Mouse (Mus musculus) thymus, postnatal 0 days (tissue): ENCODE results near the gene Ppie. TPM values are rescaled to one million over a fixed set of nuclear protein-coding genes. Genes with fewer than 3 reads are reported as not detected.
"Not testable (repeated sequence)": the region's sequence is repeated elsewhere in the genome, so short reads cannot be mapped to it uniquely, and the experiment has no call there.

Experiments used
- DNase-seq: peaks from one replicate; pipeline ENCODE4 v3.0.0-alpha.2; 2015; ENCODE audit warnings: low spot score
- polyA plus RNA-seq: library from polyadenylated mRNA; unstranded; fragments of >200 nt; fragmentation: Nextera tagmentation; extraction: Ambion mirVana; gene quantifications from 2 replicates; pipeline ENCODE4 v1.2.1, GENCODE M21; 2015

The Ppie gene
- polyA plus RNA-seq, 1 experiment from 2014 or later: 92.1 TPM

DNA sequence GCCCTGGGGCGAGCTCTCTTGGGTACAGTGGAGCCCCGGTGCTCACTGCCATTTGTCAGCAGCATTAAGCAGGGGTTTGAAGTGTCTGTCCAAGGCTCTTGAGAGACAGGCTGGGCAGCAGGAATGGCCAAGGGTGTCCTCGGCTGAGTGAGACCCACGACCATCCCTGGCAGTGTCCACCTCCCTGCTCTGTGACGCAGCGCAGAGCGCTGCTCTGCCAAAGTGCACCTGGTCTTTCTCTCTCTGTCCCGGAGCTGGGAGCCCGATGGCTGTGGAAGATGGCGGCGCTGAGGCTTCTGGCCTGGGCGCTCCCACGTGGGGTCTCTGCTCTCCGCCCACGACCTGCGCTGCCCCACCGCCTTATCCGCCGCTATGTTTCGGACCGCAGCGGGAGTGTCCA lies 23.7 kb downstream of the Ppie start, which contains the start of gene Oxct2b:
Oxct2b (plus strand) TSS at position 256 of the 400 bp plus-strand sequence.
- DNase-seq: no peak

DNA sequence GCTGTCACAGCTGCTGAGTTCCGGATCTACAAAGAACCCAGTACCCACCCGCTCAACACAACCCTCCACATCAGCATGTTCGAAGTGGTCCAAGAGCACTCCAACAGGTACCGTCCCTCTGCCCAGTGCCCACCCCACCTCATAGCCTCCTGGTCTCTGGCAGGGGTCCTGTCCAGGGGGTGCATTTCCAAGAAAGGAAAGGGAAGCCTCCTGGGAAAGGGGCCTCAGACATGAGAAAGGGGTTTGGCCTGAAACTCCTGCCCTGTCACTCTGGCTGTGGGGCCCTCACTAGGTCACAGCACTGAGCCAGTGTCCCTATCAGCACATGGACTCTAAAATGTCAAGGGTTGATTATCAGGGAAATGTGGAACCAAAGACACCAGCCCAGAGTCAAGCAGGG lies 25.1 kb downstream of the Ppie start:
- DNase-seq: not testable (repeated sequence)

DNA sequence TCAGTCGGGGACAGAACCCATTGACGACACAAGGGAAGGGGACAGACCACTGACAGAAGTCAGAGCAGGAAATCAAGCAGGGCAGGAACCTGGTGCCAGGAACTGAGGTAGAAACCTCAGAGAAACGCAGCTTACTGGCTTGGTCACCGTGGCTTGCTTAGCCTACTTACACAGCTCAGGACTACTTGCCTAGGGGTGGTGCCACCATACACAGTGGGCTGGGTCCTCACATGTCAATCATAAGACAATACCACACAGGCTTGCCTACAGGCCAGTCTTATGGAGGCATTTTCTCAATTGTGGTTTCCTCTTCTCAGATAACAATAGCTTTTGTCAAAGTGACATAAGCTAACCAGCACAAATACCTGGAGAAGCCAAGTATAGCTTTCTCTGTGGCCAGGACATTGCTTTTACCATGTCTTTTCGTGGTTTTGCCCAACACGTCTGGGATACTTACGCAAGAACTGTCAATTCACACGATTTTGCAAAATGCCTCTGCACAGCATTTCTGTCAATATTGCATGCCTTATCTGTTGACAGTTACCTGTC lies 27.5 kb downstream of the Ppie start:
- DNase-seq: no peak

DNA sequence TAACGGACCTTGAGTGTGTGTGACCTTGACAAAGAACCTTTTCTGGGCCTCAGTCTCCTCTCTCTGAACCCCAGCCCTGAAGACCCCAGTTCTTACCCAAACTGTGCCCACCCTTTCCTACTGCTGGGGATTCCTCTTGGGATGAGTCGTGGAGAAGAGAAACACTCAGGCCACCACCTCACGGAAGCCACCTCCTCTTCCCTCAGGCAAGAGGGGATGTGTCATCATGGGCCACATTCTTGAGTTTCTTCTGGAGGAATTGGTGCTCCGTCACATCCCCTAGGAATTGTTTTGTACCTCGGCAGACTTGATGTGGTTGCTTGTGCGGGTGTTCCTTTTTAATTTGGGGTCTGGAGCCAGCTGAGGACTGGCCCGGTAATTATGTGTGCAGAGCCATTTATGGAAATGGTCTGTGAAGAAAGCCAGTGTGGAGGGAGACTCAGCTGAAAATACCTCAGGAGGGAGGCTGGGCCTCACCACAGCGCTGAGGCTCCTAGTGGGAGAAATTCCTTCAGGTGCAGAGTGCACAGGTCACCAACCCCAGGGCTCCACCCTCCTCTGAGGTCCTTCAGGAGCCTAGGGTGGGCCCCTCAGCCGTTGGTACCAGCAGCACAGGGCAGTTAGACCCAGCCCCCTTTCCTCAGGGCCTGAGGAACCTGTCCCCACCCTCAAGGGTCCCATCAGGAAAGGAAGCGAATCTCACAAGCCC lies 28.3 kb downstream of the Ppie start:
- DNase-seq: not testable (repeated sequence)

DNA sequence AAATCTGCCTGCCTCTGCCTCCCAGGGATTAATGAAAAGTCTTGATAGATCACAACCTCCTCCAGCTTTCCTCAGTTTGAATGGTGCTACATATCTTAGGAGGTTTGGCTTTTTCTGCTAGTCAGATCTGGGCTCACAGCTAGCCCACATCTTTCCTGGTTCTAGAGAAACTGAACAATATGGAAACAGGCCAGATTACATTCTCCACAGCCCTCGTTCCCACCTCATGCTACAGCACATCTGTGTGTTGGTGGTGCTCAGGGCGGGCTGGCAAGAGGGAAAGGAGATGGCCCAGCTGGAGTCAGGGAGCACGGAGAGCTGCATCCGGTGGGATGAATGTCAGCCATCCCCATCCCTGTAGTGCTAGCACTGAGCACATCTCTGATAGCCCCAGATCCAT lies 29.0 kb downstream of the Ppie start:
- DNase-seq: no peak

DNA sequence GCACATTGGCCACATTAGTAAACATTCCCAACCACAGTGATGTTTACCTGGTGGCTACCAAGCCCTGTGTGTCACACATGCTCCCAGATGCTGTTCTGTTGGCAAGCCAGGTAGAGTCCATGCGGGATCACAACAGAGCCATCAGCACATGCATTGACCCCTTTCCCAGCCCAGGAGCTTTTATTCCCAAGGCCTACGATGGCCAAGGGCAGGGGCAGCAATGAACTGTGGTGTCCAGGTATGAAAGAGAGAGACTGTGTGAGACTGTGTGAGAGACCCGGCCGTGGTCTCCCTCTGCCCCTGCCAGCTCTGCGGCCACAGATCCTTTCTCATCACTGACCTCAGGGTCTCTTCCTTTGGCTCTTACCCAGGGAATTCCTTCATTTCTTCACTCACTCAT lies 31.7 kb downstream of the Ppie start:
- DNase-seq: no peak

DNA sequence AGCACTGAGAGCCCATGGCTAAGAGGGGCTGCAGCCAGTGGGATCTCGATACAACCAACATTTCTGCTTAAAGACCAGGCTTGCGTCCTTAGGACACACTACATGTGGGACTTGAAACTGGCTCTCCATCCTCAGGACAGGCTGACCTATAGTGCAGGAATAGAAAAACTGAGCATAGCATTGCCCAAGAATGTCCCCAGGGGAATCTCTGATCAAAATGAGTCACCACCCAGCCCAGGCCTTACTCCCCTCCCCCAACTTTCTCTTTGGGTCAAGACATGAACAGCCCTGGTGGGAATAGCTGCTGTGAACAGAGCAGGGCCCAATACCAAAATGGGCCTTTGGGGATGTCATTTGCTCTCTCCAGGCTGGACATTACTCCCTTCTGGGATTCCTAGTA lies 32.9 kb downstream of the Ppie start:
- DNase-seq: no peak

DNA sequence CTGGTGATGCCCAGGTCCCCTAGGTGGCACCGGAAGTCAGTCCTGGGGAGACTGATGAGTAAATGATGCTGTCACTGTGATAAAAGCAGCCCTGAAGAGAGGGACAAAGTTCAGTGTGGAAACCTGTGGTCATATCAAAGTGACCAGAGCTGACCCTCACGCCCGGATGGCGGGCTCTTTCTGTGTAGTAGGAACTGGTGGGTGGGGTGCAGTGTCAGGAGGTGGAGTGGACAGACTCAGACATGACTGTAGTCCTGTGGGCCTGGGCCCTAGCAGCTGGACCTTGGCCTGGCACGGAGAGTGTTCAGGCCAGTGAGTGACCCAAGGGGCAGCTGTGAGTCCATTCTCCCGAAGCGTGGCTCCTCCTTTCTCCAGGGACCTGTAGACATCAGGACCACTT lies 33.8 kb downstream of the Ppie start:
- DNase-seq: not testable (repeated sequence)

DNA sequence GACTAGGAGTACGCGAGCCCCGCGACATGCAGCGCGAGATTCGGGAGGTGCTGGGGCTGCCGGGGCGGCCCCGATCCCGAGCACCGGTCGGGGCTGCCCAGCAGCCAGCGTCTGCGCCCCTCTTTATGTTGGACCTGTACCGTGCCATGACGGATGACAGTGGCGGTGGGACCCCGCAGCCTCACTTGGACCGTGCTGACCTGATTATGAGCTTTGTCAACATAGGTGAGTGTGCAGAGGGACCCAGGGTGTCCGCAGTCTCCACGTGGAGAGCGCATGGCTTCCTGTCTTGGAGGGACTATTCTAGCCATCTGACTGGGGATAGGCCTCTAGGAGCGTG lies 34.3 kb downstream of the Ppie start:
- no peak for DNase-seq

DNA sequence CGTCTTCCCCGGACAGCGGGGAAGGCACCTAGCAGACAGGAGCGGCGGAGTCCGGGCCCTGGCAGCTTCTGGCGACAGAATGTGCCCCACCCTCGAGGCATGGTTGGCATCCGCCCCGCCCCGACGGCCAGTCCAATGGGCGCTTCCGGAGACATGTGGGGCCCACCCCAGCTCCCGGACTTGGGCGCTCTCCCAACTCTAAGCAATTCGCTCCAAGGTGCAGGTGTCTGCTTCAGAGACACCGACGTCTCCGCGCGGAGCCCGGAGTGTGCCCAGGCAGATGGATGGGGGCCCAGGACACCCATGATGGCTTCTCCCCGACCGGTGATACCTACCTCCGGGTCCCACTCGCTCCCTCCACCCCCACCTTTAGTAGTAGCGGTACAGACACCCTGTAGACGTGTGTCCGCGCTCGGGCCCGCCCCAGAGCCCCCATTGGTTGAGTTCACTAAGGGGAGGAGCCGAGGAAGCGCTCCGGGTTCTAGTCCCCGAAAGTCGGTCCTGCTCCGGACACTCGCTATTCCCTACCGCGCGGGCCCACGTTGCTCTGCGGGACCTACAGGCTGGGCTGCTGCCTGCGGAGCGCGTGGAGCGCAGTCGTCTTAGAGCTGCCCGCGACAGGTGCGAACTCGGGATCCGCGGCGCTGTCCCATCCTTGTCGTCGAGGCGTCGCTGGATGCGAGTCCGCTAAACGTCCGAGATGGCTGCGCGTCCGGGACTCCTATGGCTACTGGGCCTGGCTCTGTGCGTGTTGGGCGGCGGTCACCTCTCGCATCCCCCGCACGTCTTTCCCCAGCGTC lies 34.9 kb downstream of the Ppie start, which contains the start of gene Bmp8b:
Bmp8b (plus strand) TSS at position 515 of the 800 bp plus-strand sequence.
- DNase-seq: no peak

DNA sequence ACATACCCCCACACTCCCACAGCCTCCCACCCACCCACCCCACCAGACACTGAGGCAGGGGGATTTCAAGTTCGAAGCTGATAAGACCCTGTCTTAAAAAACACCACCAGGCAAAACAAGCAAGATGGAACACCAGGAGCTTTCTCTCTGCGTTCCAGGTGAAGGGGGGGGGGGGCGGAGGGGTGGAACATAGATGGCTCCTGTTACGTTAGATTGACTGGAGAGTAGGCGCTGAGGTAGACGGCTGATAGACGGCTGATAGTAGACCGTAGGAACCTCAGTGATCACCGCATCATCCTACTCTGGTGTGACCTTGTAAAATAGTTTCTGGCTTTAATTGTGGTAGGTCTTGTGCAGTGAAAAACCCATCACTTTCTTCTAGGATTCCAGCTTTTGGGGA lies 45.9 kb downstream of the Ppie start:
- no peak for DNase-seq

DNA sequence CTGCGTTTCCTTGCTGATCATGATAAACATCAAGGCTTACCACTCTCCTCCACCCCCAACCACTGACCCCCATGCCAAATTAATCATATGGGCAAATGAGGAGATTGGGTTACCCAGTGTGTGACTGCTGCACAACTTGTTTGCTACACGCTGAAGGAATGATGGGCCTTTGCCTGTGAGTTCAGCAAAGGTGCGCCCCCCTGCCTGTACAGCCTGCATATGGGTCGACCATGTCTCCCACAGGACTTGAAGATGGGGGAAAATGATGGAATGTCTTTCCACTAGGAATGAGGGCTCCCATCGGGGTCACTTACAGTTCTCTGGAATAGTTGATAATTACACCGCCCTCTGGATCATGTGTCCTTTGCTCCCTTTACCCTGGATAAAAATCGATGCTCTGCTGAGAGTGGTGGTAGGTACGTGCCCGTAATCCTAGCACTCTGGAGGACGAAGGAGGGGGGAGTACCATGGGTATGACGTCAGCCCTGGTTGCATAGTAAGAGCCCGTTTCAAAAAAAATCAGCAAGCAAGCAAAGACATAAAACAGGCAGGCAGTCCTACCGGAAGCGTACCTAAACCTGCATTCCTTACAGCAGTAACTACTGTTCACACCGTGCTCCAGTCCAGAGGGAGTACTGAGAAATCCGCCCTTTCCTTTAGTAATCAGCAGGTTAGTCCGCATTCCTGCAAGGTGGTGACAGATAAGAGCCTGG lies 46.5 kb downstream of the Ppie start:
- no peak for DNase-seq

DNA sequence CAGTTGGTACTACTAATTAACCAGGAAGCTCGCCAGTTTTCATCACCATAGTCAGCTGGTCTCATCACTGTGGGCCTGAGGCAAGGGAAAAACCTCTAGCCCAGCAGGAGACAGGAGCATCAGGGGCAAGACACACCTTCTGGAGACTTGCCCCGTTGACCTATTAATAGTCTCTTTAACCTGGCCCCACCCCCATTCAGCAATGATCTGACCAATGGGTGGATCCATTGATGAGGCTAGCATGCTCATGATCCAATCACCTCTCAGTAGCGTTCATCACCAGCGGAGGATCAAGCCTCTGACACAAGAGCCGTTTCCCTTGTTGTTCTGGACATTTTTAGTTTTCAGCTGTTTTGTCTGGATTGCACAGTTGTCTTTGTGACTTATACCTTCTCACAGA lies 47.1 kb downstream of the Ppie start:
- no peak for DNase-seq

DNA sequence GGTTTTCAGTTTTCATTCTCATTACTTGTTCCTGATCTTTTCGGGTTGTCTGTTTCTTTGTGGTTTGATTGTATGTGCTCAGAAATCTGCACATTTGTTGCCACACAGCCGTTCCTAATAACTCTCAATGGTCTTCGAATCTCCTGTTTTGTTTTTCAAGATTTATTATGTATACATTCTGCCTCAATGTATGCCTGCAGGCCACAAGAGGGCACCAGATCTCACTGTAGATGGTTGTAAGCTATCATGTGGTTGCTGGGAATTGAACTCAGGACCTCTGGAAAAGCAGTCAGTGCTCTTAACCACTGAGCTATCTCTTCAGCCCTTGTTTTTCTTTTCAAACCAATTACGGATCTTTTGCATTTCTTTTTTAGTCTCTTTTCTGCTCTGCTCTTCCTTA lies 53.4 kb downstream of the Ppie start:
- no peak for DNase-seq

DNA sequence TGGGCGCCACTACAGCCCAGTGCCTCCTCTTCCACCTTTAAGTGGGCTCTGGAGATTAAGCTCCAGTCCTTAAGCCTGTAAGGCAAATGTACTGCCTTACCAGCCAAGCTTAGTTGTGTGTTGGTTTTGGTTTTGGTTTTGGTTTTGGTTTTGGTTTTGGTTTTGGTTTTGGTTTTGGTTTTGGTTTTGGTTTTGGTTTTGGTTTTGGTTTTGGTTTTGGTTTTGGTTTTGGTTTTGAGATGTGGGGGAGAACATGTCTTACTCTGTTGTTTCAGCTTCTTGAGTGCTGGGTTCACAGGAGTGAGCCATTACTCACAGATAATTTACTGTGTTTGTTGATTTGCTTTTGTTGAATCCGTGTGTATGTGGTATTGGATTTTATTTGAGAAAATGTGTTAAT lies 54.5 kb downstream of the Ppie start:
- DNase-seq: no peak

DNA sequence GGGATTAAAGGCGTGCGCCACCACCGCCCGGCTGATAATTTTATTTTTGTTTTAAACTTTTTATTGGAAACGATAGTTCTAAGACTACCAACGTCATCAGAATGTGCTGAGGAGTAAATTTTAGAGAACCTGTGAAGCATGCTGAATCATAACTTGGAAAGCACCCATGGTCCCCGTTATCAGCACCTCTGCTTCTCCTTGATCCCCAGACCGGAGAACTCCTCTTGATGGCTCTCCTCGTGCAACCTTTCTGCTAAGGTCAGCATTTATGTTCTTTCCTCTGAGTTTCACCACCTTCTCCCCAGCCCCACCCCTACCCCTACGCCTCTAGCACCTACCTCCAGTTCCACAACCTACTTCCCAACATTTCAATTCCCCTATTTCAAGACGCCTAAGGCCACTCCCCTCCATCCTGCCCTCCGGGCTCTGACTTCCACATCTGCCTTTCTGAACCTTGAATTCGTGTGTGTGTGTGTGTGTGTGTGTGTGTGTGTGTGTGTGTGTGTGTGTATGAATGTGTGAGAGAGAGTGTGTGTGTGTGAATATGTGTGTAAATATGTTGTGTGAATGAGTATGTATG lies 56.3 kb downstream of the Ppie start:
- DNase-seq: no peak

DNA sequence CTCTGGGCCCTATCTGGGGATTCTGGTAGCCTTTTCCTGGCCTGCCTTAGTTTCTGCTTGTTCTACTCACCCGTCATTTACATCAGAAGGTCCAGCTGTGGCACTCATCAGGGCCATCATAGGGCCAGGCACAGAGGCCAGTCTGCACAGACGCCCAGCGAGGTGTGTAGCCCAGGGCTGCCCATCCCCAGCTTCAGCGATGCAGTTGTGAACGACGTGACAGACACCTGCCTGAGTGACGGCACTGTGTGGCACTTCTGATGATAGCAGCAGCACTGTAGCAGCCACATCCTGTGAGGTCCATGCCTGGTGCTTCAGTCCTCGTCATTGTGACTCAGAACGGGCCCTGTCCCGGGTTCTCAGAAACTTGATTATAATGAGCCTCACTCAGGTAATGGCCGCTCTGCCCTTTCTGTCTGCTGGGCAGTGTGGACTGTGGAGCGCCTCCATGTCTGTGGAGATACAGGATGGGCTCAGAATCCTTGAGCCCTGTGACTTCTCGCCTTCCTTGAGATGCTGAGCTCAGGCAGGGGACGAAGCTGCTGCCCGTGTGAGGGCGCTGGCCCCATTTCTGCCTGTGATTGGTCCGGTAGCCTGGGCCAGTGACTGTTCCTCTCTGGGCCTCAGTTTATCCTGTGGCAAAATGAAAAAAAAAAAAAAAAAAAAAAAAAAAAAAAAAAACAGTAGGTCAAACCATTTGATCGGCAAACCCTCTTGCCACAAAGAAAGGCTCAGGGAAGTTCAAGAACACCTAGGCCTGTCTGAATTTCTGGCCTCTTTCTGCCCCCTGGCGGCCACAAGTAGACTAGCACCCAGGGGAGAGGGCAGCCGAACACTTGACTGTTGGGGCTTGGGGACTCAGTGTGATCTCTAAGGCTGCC lies 57.2 kb downstream of the Ppie start:
- peak; percentile 75 for DNase-seq

DNA sequence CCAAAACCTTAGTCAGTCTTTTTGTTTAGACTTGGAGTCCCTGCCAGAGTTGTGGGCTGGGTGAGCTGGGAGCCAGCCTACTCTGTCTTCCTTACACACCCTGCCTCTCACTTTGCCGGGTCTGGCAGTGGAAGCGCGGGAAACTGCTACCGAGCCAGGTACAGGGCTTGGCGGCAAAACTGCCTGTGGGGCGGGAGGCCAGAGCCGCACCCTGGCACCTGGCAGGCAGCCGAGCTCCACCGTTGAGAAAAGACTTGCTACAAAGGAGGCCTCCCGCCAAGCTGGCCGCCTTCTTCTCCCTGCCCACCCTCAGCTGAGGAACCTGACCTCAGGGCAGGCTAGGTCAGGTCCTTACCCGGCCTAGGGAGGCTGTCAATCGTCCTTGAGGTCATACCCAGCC lies 59.0 kb downstream of the Ppie start:
- no peak for DNase-seq

DNA sequence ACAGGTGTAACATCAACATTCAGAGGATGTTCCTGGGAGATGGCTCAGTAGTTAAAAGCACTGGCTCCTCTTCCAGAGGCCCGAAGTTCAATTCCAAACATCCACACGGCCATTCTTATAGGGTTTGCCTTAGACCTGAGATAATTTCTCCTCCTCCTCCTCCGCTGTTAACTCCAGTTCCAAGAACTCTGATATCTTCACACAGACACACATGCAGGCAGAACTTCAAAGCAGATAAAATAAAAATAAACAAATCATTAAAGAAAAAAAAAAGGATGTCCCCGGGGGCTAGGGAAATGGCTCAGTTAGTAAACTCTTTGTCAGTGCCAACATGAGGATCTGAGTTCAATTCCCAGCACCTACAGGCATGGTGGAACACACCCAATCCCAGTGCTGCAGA lies 61.5 kb downstream of the Ppie start:
- DNase-seq: no peak
